Mouse (Mus musculus): ENCODE results near the gene Gnaq. TPM values are rescaled to one million over a fixed set of nuclear protein-coding genes. Genes with fewer than 3 reads are reported as not detected.

Gene Gnaq
- total RNA-seq, 2 experiments from 2014 or later, result 52.6 to 61.1 TPM

Small RNA genes lying within 50 kb of the gene (microRNA-seq; reads per million reads assigned to microRNA genes)
- gene Mir496b, result not detected

Other genes with a start within 250 kb of the Gnaq start
- gene Psat1, start 185.5 kb upstream of the Gnaq start, total RNA-seq (2021), result 100 to 1,000 TPM in 1 of 2 experiments, 10 to 100 TPM in 1; 60.7 to 140 TPM
- 10 to 100 TPM; 11.2 to 11.5 TPM for gene Cep78, start 147.8 kb upstream of the Gnaq start, total RNA-seq (2021)